Mouse (Mus musculus): Measurements from ENCODE around the gene Tbx3.

DNA sequence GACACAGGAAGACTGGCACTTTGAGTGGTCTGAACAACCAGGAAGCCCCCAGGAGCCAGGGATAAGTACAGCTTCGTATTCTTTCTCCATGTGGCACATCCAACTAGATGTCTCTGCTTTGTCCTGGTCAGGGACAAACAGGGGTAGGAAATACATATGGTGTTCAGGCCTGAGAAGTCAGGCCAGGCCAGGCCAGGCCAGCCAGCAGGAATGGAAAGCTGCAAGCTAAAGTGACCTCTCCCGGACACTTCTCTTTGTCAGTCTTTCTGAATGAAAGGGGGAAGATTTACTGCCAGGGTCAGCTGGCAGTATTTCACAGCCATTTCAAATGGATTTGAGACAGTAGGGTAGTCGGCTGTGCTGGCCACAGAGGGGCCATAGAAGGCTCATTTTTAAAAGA lies 28.8 kb upstream of the Tbx3 start:
- TF ChIP-seq CTCF (IDR thresholded peaks at IDR 0.05; ENCODE audit: low read depth, low read length) (no peak), EP300 (IDR thresholded peaks at IDR 0.05; ENCODE audit: insufficient read depth, low read depth, low read length) (no peak), POLR2A (IDR thresholded peaks at IDR 0.05; ENCODE audit: insufficient read depth, low read length) (no peak)

Data from ES-Bruce4 (cell line).